Mouse (Mus musculus): ENCODE measurements at regions not wholly inside any gene's neighbourhood (a gene's known extent, or its start where the extent isn't known, plus 50 kb on each side); places are given as distances from the start of the nearest gene placed in this dataset.

DNA sequence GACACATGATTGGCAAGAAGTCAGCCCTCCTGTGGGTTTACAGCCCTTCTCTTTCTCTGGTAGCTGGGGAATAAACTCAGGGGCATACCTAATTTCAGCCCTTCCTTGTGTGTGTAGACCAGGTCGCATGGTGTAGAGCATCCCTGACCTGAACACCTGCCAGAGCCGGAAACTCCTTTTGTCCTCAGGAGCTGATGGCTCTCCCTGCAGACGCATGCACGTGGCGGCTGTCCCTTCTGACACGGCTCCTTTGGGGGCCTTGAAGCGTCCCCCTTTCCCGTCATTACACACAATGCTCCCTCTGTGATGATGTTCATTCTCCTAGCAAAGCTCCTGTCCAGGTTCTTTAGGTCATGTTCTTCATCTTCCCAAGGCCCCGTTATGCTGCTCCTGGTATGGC is 203.3 kb downstream of the Diras2 start:
- Histone ChIP-seq H3K27me3 (ENCODE audit: control insufficient read depth, insufficient read depth, insufficient read length) (no peaks in the 10 kb centered on the region), H3K36me3 (ENCODE audit: control insufficient read depth, insufficient read depth) (no peaks in the 10 kb centered on the region), H3ac (ENCODE audit: control insufficient read depth, insufficient read length, low read depth) (no peak overlapping the region), H3K79me2 (ENCODE audit: control insufficient read depth, insufficient read depth) (no peaks in the 10 kb centered on the region), H3K79me3 (ENCODE audit: low read depth) (no peaks in the 10 kb centered on the region), H3K4me3 (ENCODE audit: insufficient read depth, poor library complexity, severe bottlenecking) (no peak overlapping the region)
- no peak for TF ChIP-seq FOSL1 (IDR thresholded peaks at IDR 0.05; ENCODE audit: insufficient read depth, low read length, poor library complexity, severe bottlenecking)
- TF ChIP-seq MYOG (IDR thresholded peaks at IDR 0.05; ENCODE audit: control insufficient read depth, extremely low read depth, insufficient read length): no peak
- no peak for TF ChIP-seq CEBPB (IDR thresholded peaks at IDR 0.05; ENCODE audit: low read depth)
- no peak for TF ChIP-seq USF1 (IDR thresholded peaks at IDR 0.05; ENCODE audit: low read depth)
- no peak for TF ChIP-seq CTCF (IDR thresholded peaks at IDR 0.05; ENCODE audit: control insufficient read depth, insufficient read depth, insufficient read length)
- TF ChIP-seq MYOD1 (IDR thresholded peaks at IDR 0.05; ENCODE audit: control insufficient read depth, insufficient read length, low read depth): no peak
- TF ChIP-seq MAX (IDR thresholded peaks at IDR 0.05): no peak

DNA sequence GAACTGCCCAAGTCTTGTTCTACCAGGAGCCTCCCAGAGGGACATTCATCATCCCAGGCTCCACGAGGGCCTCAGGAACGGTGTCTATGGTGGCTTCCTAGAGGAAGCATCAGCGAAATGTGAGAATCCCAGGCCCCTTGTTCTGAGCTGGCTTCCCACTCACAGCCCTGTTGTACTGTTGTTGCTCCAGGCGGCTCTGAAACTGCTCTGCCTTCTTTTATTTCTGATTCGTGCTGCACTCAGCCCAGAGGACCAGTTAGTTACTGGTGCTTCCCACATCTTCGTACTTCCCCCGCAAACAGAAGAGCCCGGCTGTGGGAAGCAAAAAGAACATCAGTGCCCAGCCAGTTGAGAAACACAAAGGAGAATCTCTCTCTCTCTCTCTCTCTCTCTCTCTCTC is 202.3 kb downstream of the Diras2 start:
- TF ChIP-seq CTCF (IDR thresholded peaks at IDR 0.05; ENCODE audit: control insufficient read depth, insufficient read depth, insufficient read length) (no peak), FOSL1 (IDR thresholded peaks at IDR 0.05; ENCODE audit: insufficient read depth, low read length, poor library complexity, severe bottlenecking) (no peak), MYOD1 (IDR thresholded peaks at IDR 0.05; ENCODE audit: control insufficient read depth, insufficient read length, low read depth) (no peak), CEBPB (IDR thresholded peaks at IDR 0.05; ENCODE audit: low read depth) (no peak), MAX (IDR thresholded peaks at IDR 0.05) (no peak), MYOG (IDR thresholded peaks at IDR 0.05; ENCODE audit: control insufficient read depth, extremely low read depth, insufficient read length) (no peak), USF1 (IDR thresholded peaks at IDR 0.05; ENCODE audit: low read depth) (no peak)
- no peaks in the 10 kb centered on the region for H3K36me3 ChIP-seq (ENCODE audit: control insufficient read depth, insufficient read depth)
- no peak overlapping the region for H3ac ChIP-seq (ENCODE audit: control insufficient read depth, insufficient read length, low read depth)
- no peaks in the 10 kb centered on the region for H3K27me3 ChIP-seq (ENCODE audit: control insufficient read depth, insufficient read depth, insufficient read length)
- no peaks in the 10 kb centered on the region for H3K79me2 ChIP-seq (ENCODE audit: control insufficient read depth, insufficient read depth)
- H3K4me3 ChIP-seq (ENCODE audit: insufficient read depth, poor library complexity, severe bottlenecking): no peak overlapping the region
- H3K79me3 ChIP-seq (ENCODE audit: low read depth): no peaks in the 10 kb centered on the region

DNA sequence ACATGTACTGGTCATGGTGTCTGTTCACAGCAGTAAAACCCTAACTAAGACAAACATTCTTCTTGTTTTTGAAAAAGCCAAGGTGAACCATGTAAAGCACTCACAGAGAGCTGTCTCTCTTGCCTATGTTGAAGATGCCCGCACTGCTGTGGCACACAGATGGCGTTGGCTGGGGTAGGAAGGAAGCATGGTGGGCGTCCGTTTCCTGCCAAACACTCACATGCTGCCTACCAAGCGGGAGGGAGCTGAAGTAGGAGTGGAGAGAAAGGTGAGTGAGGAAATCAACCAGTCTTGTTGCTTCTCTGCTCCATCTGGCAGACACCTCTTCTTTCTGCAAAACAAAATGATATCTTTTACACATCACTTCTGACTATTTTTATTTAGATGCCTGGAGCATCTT is 200.0 kb downstream of the Diras2 start:
- Histone ChIP-seq H3K79me3 (ENCODE audit: low read depth) (no peaks in the 10 kb centered on the region), H3ac (ENCODE audit: control insufficient read depth, insufficient read length, low read depth) (no peak overlapping the region), H3K27me3 (ENCODE audit: control insufficient read depth, insufficient read depth, insufficient read length) (no peaks in the 10 kb centered on the region), H3K36me3 (ENCODE audit: control insufficient read depth, insufficient read depth) (no peaks in the 10 kb centered on the region), H3K79me2 (ENCODE audit: control insufficient read depth, insufficient read depth) (no peaks in the 10 kb centered on the region), H3K4me3 (ENCODE audit: insufficient read depth, poor library complexity, severe bottlenecking) (no peak overlapping the region)
- no peak for TF ChIP-seq CTCF (IDR thresholded peaks at IDR 0.05; ENCODE audit: control insufficient read depth, insufficient read depth, insufficient read length)
- TF ChIP-seq CEBPB (IDR thresholded peaks at IDR 0.05; ENCODE audit: low read depth): no peak
- TF ChIP-seq MYOG (IDR thresholded peaks at IDR 0.05; ENCODE audit: control insufficient read depth, extremely low read depth, insufficient read length): no peak
- TF ChIP-seq MAX (IDR thresholded peaks at IDR 0.05): no peak
- TF ChIP-seq FOSL1 (IDR thresholded peaks at IDR 0.05; ENCODE audit: insufficient read depth, low read length, poor library complexity, severe bottlenecking): no peak
- TF ChIP-seq MYOD1 (IDR thresholded peaks at IDR 0.05; ENCODE audit: control insufficient read depth, insufficient read length, low read depth): no peak
- no peak for TF ChIP-seq USF1 (IDR thresholded peaks at IDR 0.05; ENCODE audit: low read depth)

DNA sequence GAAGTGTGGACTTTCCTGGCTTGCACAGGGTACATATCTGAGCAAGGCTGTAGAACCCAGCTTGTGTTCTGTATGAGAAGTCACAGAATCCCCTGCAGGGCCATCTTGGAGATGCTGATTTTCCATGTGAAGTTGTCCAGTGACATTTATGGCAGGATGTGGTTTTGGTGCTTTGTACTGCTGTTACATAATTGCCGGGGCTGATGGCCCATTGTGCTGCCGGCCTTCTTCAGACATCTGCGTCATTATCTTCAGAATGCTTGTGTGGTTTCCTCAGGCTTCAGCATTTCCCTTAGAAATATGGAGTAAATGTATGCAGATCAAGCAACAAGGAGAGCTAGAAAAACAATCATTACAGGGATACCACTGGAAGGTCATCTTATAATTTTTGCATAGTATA is 196.1 kb downstream of the Diras2 start:
- TF ChIP-seq CTCF (IDR thresholded peaks at IDR 0.05; ENCODE audit: control insufficient read depth, insufficient read depth, insufficient read length): no peak
- TF ChIP-seq FOSL1 (IDR thresholded peaks at IDR 0.05; ENCODE audit: insufficient read depth, low read length, poor library complexity, severe bottlenecking): no peak
- no peak for TF ChIP-seq MAX (IDR thresholded peaks at IDR 0.05)
- no peak for TF ChIP-seq USF1 (IDR thresholded peaks at IDR 0.05; ENCODE audit: low read depth)
- TF ChIP-seq CEBPB (IDR thresholded peaks at IDR 0.05; ENCODE audit: low read depth): peak; percentile 63
- TF ChIP-seq MYOD1 (IDR thresholded peaks at IDR 0.05; ENCODE audit: control insufficient read depth, insufficient read length, low read depth): peak; percentile 12

DNA sequence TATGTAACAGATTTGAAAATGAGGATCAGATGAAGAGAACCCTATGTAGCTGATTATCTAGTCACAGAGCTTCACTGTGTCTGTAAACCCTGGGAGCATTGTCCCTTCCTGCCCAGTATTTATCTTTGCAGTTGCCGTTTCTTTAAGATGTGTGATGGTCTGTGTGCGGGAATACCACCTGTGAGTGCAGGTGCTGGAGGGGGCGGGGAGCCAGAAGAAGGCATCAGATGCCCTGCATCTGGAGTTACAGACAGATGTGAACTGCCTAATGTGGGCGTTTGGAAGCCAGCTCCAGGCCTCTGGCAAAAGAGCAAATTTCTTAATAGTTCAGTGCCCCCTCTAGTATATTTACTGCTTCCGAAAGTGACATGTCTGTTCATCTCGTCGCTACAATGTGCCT is 193.1 kb downstream of the Diras2 start:
- Histone ChIP-seq H3K79me3 (ENCODE audit: low read depth) (no peaks in the 10 kb centered on the region), H3ac (ENCODE audit: control insufficient read depth, insufficient read length, low read depth) (no peak overlapping the region), H3K27me3 (ENCODE audit: control insufficient read depth, insufficient read depth, insufficient read length) (no peaks in the 10 kb centered on the region), H3K79me2 (ENCODE audit: control insufficient read depth, insufficient read depth) (no peaks in the 10 kb centered on the region), H3K36me3 (ENCODE audit: control insufficient read depth, insufficient read depth) (no peaks in the 10 kb centered on the region), H3K4me3 (ENCODE audit: insufficient read depth, poor library complexity, severe bottlenecking) (no peak overlapping the region)
- no peak for TF ChIP-seq MYOD1 (IDR thresholded peaks at IDR 0.05; ENCODE audit: control insufficient read depth, insufficient read length, low read depth)
- TF ChIP-seq CTCF (IDR thresholded peaks at IDR 0.05; ENCODE audit: control insufficient read depth, insufficient read depth, insufficient read length): no peak
- no peak for TF ChIP-seq MYOG (IDR thresholded peaks at IDR 0.05; ENCODE audit: control insufficient read depth, extremely low read depth, insufficient read length)
- no peak for TF ChIP-seq MAX (IDR thresholded peaks at IDR 0.05)

More for the DNA sequence above, 196.1 kb downstream of the Diras2 start:
- no peaks in the 10 kb centered on the region for H3K79me2 ChIP-seq (ENCODE audit: control insufficient read depth, insufficient read depth)
- H3K27me3 ChIP-seq (ENCODE audit: control insufficient read depth, insufficient read depth, insufficient read length): no peaks in the 10 kb centered on the region
- no peak overlapping the region for H3K4me3 ChIP-seq (ENCODE audit: insufficient read depth, poor library complexity, severe bottlenecking)
- no peaks in the 10 kb centered on the region for H3K36me3 ChIP-seq (ENCODE audit: control insufficient read depth, insufficient read depth)
- H3ac ChIP-seq (ENCODE audit: control insufficient read depth, insufficient read length, low read depth): no peak overlapping the region
- H3K79me3 ChIP-seq (ENCODE audit: low read depth): no peaks in the 10 kb centered on the region

DNA sequence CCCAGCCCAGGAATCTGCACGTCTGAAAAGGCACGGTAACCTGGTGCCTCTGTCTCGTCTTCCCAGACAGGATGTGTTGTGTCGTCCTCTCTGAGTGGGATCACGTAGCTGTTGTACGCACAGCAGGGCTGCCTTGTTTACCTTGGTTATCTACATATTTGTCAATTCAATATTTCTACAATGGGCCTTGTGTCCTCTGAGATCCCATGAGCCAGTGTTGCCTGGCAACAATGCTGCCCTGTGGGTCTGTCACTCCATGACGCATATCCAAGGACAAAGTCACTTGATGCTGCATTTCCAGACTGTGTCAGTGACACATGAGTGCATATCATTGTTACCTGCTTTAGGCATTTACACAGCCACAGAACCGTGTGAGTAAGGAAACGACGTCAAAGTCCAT is 191.9 kb downstream of the Diras2 start:
- Histone ChIP-seq H3ac (ENCODE audit: control insufficient read depth, insufficient read length, low read depth) (no peak overlapping the region), H3K4me3 (ENCODE audit: insufficient read depth, poor library complexity, severe bottlenecking) (no peak overlapping the region), H3K36me3 (ENCODE audit: control insufficient read depth, insufficient read depth) (no peaks in the 10 kb centered on the region), H3K79me2 (ENCODE audit: control insufficient read depth, insufficient read depth) (no peaks in the 10 kb centered on the region), H3K27me3 (ENCODE audit: control insufficient read depth, insufficient read depth, insufficient read length) (no peaks in the 10 kb centered on the region), H3K79me3 (ENCODE audit: low read depth) (no peaks in the 10 kb centered on the region)
- TF ChIP-seq CTCF (IDR thresholded peaks at IDR 0.05; ENCODE audit: control insufficient read depth, insufficient read depth, insufficient read length): no peak
- TF ChIP-seq CEBPB (IDR thresholded peaks at IDR 0.05; ENCODE audit: low read depth): no peak
- TF ChIP-seq MYOG (IDR thresholded peaks at IDR 0.05; ENCODE audit: control insufficient read depth, extremely low read depth, insufficient read length): no peak
- TF ChIP-seq USF1 (IDR thresholded peaks at IDR 0.05; ENCODE audit: low read depth): no peak
- TF ChIP-seq MYOD1 (IDR thresholded peaks at IDR 0.05; ENCODE audit: control insufficient read depth, insufficient read length, low read depth): no peak
- TF ChIP-seq FOSL1 (IDR thresholded peaks at IDR 0.05; ENCODE audit: insufficient read depth, low read length, poor library complexity, severe bottlenecking): no peak
- TF ChIP-seq MAX (IDR thresholded peaks at IDR 0.05): no peak

Measured in C2C12 (cell line).